Mouse (Mus musculus) thymus, adult 2 months (tissue): ENCODE data around the gene Mlf2. TPM values are rescaled to one million over a fixed set of nuclear protein-coding genes. Genes with fewer than 3 reads are reported as not detected.
A peak's percentile ranks its signal among the peaks of the same experiment; 100 is the strongest.

ENCODE experiments used
- DNase-seq: peaks from one replicate; pipeline ENCODE4 v3.0.0; 2021
- H3K27ac ChIP-seq: fragments of 200-500 bp; 2 replicates; pipeline ENCODE4 v1.5.1; 2012; ENCODE audit warnings: low read length, control low read depth; ENCODE audit not compliant: control insufficient read depth, insufficient read depth
- H3K27me3 ChIP-seq: fragments of 200-500 bp; 2 replicates; pipeline ENCODE4 v1.6.1; 2012; ENCODE audit warnings: mild to moderate bottlenecking, low read length, moderate library complexity, mixed read lengths; ENCODE audit not compliant: control insufficient read depth, insufficient read depth
- H3K36me3 ChIP-seq: fragments of 200-500 bp; 2 replicates; pipeline ENCODE4 v1.6.1; 2012; ENCODE audit warnings: mild to moderate bottlenecking, low read length, moderate library complexity; ENCODE audit not compliant: control insufficient read depth, insufficient read depth
- H3K4me1 ChIP-seq: fragments of 200-500 bp; replicated peaks from 2 replicates; pipeline ENCODE4 v1.6.1; 2012; ENCODE audit warnings: low read length; ENCODE audit not compliant: control insufficient read depth, insufficient read depth
- H3K4me3 ChIP-seq: fragments of 200-500 bp; 2 replicates; pipeline ENCODE4 v1.5.1; 2012; ENCODE audit warnings: mild to moderate bottlenecking, low read length, control low read depth, moderate library complexity; ENCODE audit not compliant: control insufficient read depth, insufficient read depth
- CTCF ChIP-seq: fragments of 200-500 bp; IDR thresholded peaks from 2 replicates; pipeline ENCODE4 v1.5.1; 2012; ENCODE audit warnings: mild to moderate bottlenecking, control low read depth, low read length, moderate library complexity, borderline replicate concordance; ENCODE audit not compliant: control insufficient read depth, poor library complexity, insufficient read depth; ENCODE audit errors: extremely low read depth
- POLR2A ChIP-seq: fragments of 200-500 bp; IDR thresholded peaks from 2 replicates; pipeline ENCODE4 v1.6.1; 2012; ENCODE audit warnings: mild to moderate bottlenecking, low read length, control low read depth, moderate library complexity; ENCODE audit not compliant: control insufficient read depth, poor library complexity, insufficient read depth; ENCODE audit errors: extremely low read depth
- WGBS: fragments of 180-500 bp; shearing (Covaris S2); methylation state at CpG from one replicate; pipeline ENCODE4 v1.1.7; 2018; 5-methylcytosine and 5-hydroxymethylcytosine counted together
- polyA plus RNA-seq: library from polyadenylated mRNA; depleted of rRNA; stranded (reverse); fragments of >200 nt; gene quantifications from 2 replicates; pipeline ENCODE4 v1.2.3, GENCODE M21; 2012; rRNA removed

Mlf2 gene
- polyA plus RNA-seq, 1 experiment = 428 TPM

DNA sequence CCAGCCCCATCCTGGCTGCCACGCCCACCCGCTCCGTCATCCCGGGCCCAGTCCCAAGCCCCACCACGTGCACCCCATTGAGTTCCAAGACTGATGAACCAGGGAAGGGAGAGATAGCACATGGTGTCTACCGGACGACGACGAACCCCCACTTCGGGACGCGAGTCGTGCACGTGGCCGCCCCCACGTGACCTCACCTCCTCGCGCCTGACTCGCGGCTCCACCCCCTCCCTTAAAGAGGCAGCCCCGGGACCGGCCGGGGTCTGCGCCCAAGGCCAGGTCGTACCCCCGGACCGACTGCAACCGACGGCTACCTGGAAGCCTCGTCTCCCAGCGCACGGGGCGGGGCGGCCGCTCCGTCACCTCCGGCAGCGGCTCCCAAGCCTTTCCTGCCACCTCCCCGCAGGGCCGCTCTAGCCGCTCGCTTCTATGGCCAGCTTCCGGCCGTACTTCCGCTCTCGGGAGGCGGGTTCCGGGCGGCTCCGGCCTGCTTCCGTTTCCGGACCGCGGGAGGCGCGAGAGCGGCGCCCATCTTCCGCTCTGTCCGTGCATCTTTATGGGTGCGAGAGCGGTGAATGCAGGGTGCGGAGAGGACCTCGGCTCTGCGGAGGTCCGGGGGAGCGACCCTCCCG lies 34.0 kb downstream of the Mlf2 start, which contains the start of gene Cops7a:
Cops7a (minus strand) TSS at position 451 of the 632 bp plus-strand sequence.
- under 1% methylated on average over 68 of the region's 68 CpGs for WGBS
- peak; percentile 92 for TF ChIP-seq POLR2A
- 0 out of 2 replicates have a peak, but pooled peaks have one; percentile 40 for TF ChIP-seq CTCF
- peaks cover 7% of the 10 kb centered on the region for H3K4me1 ChIP-seq
- H3K27ac ChIP-seq = peak within 1 kb of the TSS; percentile 86
- H3K4me3 ChIP-seq = peak within 1 kb of the TSS; percentile 55
- H3K27me3 ChIP-seq = no peaks in the 10 kb centered on the region
- no peaks in the 10 kb centered on the region for H3K36me3 ChIP-seq
- DNase-seq = peak; percentile 98

DNA sequence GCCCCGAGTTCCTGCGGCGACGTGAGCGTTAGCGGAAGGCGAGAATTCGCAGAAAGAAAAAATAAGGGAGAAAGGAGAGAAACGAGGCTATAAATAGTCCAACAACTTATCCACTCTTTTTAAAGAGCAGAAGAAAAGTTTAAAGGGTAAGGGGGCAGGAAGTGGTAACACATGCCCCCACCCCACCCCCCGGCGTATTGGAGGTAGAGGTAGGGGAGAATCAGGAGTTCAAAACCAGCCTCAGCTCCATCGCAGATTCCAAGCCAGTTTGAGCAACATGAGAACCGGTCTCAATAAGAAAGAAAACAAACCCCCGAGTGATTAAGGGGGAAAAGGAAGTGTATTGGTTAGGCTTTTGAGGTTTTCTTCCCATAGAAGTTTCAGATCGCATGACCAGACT lies 34.6 kb downstream of the Mlf2 start:
- H3K27ac ChIP-seq = peak overlapping the region; percentile 86
- WGBS = under 1% methylated on average over 15 of the region's 15 CpGs
- H3K36me3 ChIP-seq = no peaks in the 10 kb centered on the region
- H3K4me1 ChIP-seq = peaks cover 7% of the 10 kb centered on the region
- peak overlapping the region; percentile 55 for H3K4me3 ChIP-seq
- H3K27me3 ChIP-seq = no peaks in the 10 kb centered on the region
- TF ChIP-seq POLR2A = no peak
- TF ChIP-seq CTCF = no peak
- no peak for DNase-seq

DNA sequence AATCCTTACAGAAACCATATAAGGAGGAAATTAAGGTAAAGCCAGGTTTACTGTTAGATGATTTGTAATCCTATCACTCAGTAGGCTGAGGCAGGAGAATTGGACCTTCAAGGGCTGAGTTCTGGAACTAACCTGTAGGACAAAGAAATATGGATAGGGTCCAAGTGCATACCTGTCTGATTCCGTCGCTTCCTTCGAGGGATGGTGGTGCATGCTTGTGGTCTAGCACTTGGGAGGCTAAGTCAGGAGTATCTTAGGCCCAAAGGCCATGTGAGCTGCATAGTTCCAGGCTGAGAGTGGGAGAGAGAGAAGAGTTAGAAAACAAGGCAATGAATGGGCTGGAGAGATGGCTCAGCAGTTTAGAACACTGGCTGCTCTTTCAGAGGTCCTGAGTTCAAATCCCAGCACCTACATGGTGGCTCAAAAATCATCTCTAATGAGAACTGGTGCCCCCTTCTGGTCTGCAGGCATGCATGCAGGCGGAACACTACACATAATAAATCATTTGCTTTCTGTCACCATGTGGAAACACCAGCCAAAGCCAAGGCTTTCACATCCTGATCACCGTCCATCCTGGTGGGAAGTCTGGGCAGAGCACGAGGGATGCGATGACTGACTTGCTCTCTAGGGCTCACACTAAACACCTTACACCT lies 35.4 kb downstream of the Mlf2 start:
- H3K4me3 ChIP-seq = no peak overlapping the region
- peak; percentile 35 for DNase-seq
- H3K36me3 ChIP-seq = no peaks in the 10 kb centered on the region
- H3K4me1 ChIP-seq = peaks cover 7% of the 10 kb centered on the region
- no peak overlapping the region for H3K27ac ChIP-seq
- TF ChIP-seq CTCF (no peak), POLR2A (no peak)
- WGBS = 96% methylated on average over 7 of the region's 7 CpGs
- no peaks in the 10 kb centered on the region for H3K27me3 ChIP-seq

DNA sequence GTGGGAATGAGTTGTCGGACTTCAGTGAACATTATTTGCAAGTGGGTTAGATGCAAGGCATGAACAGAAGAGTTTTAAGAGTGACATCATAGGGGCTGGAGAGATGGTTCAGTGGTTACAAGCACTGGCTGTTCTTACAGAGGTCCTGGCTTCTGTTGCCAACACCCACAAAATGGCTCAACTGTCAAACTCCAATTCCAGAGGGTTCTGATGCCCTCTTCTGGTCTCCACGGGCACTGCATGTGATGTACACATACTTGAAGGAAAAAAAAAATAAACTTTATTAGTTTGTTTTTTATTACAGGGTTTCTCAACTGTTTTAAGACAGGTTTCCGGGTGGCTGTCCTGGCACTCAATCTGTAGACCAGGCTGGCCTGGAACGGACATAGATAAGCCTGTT lies 36.6 kb downstream of the Mlf2 start:
- 90% methylated on average over 4 of the region's 4 CpGs for WGBS
- DNase-seq = peak; percentile 53

More for the DNA sequence above, 36.6 kb downstream of the Mlf2 start:
- Histone ChIP-seq H3K4me3 (no peak overlapping the region), H3K36me3 (no peaks in the 10 kb centered on the region), H3K27ac (no peak overlapping the region), H3K27me3 (no peaks in the 10 kb centered on the region), H3K4me1 (peaks cover 7% of the 10 kb centered on the region)
- no peak for TF ChIP-seq CTCF
- no peak for TF ChIP-seq POLR2A

Other genes with a start within 250 kb of the Mlf2 start
- 203 and 210 TPM in 2 replicates for gene Emg1, start 219.2 kb upstream of the Mlf2 start, polyA plus RNA-seq
- gene Phb2, start 219.1 kb upstream of the Mlf2 start, polyA plus RNA-seq = 150 and 171 TPM in 2 replicates
- gene Ptpn6, start 192.7 kb upstream of the Mlf2 start, polyA plus RNA-seq = 210 and 212 TPM in 2 replicates
- 265 and 352 TPM in 2 replicates for gene Grcc10, start 190.0 kb upstream of the Mlf2 start, polyA plus RNA-seq
- gene Gm45234, start 175.4 kb upstream of the Mlf2 start, polyA plus RNA-seq = not detected in 2 replicates
- 48.3 and 51.6 TPM in 2 replicates for gene Atn1, start 174.9 kb upstream of the Mlf2 start, polyA plus RNA-seq
- 10.2 and 12.9 TPM in 2 replicates for gene Eno2, start 161.7 kb upstream of the Mlf2 start, polyA plus RNA-seq
- gene Lrrc23, start 151.7 kb upstream of the Mlf2 start, polyA plus RNA-seq = 4.0 and 5.5 TPM in 2 replicates
- gene Spsb2, start 122.7 kb upstream of the Mlf2 start, polyA plus RNA-seq = 7.1 and 8.1 TPM in 2 replicates
- gene Tpi1, start 117.1 kb upstream of the Mlf2 start, polyA plus RNA-seq = 171 and 181 TPM in 2 replicates
- gene Usp5, start 101.9 kb upstream of the Mlf2 start, polyA plus RNA-seq = 118 and 121 TPM in 2 replicates
- 202 and 248 TPM in 2 replicates for gene Cdca3, start 101.8 kb upstream of the Mlf2 start, polyA plus RNA-seq
- gene Gnb3, start 91.1 kb upstream of the Mlf2 start, polyA plus RNA-seq = 2.8 and 4.0 TPM in 2 replicates
- gene P3h3, start 73.6 kb upstream of the Mlf2 start, polyA plus RNA-seq = 20.1 and 26.8 TPM in 2 replicates
- gene Gpr162, start 67.4 kb upstream of the Mlf2 start, polyA plus RNA-seq = 136 and 138 TPM in 2 replicates
- 549 and 565 TPM in 2 replicates for gene Cd4, start 43.2 kb upstream of the Mlf2 start, polyA plus RNA-seq
- gene Lag3, start 19.7 kb upstream of the Mlf2 start, polyA plus RNA-seq = 27.7 and 30.1 TPM in 2 replicates
- gene Ptms, start 11.3 kb upstream of the Mlf2 start, polyA plus RNA-seq = 1,595 and 1,797 TPM in 2 replicates
- 168 and 199 TPM in 2 replicates for gene Cops7a, start 34.2 kb downstream of the Mlf2 start, polyA plus RNA-seq
- gene Pianp, start 65.3 kb downstream of the Mlf2 start, polyA plus RNA-seq = 5.1 and 5.5 TPM in 2 replicates
- gene Zfp384, start 77.8 kb downstream of the Mlf2 start, polyA plus RNA-seq = 117 and 126 TPM in 2 replicates
- 96.8 and 99.4 TPM in 2 replicates for gene Ing4, start 108.4 kb downstream of the Mlf2 start, polyA plus RNA-seq
- 70.8 and 89.5 TPM in 2 replicates for gene Acrbp, start 118.3 kb downstream of the Mlf2 start, polyA plus RNA-seq
- gene Lpar5, start 136.5 kb downstream of the Mlf2 start, polyA plus RNA-seq = 35.7 and 40.0 TPM in 2 replicates
- gene Chd4, start 164.6 kb downstream of the Mlf2 start, polyA plus RNA-seq = 127 and 211 TPM in 2 replicates
- gene Nop2, start 200.5 kb downstream of the Mlf2 start, polyA plus RNA-seq = 26.4 and 28.6 TPM in 2 replicates
- gene Iffo1, start 213.9 kb downstream of the Mlf2 start, polyA plus RNA-seq = 90.4 and 94.6 TPM in 2 replicates
- gene Gapdh, start 235.1 kb downstream of the Mlf2 start, polyA plus RNA-seq = 3,688 and 4,326 TPM in 2 replicates